Mouse (Mus musculus): ENCODE results near the gene Pla2g15. TPM values are rescaled to one million over a fixed set of nuclear protein-coding genes. Genes with fewer than 3 reads are reported as not detected.

The Pla2g15 gene
- total RNA-seq, 2 experiments from 2014 or later = 21.7 to 21.8 TPM

DNA sequence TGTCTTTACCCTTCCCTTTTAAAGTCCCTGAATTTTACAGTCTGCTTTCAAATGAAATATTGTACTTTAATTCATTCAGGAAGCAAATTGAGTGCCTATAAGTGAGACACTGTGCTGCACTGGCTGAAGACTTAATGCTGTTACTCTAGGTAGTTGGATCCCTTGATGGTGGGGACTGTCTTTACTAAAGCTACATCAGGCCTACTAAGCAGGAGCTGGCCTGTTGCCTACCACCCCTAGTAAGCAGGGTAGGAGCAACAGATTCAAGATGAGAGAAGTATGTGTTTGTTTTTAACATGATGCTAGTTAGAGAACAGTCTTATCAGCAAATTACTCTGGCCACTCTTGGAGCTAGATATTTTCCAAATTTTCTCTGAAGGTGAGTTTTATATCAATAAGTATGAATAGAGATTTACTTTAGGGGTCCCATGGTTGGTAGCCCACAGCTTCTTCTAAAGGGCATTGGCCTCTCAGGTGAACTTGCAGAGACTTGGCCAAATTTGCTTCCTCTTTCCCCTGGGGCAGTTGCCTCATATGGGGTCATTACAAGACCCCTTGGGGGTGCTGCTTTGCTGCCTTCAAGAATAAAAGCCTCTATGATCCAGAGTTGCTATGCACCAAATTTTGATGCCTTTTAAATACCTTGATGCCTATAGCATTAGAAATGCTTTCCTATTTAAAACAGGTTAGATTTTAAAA lies 20.8 kb upstream of the Pla2g15 start:
- Histone ChIP-seq H3K27ac (no peak overlapping the region), H3K4me3 (no peak overlapping the region)
- no peak for DNase-seq (ENCODE audit: low spot score in 2 of 2)
- no peak for TF ChIP-seq CTCF (conservative IDR thresholded peaks at IDR 0.05)

DNA sequence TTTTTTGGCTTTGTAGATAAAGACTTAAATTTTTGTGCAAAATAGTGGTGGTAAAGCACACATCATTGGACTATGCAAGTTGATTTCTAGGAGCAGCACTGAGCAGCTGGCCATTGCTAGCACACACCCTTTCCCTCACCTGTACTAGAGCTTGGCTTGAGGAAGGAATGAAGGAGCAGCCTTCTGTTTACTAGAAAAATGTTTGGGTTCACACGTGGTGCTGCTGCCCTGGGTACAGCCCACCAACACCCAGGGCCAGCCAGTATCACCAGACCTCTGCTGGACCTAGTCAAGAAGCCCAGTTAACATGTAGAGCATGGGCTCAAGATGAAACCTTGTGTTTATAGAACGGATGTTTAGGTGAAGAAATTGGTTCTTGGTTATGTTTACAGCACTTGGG lies 20.2 kb upstream of the Pla2g15 start:
- DNase-seq (ENCODE audit: low spot score in 2 of 2) = no peak
- H3K4me3 ChIP-seq = no peak overlapping the region
- TF ChIP-seq CTCF (conservative IDR thresholded peaks at IDR 0.05) = no peak
- H3K27ac ChIP-seq = no peak overlapping the region

DNA sequence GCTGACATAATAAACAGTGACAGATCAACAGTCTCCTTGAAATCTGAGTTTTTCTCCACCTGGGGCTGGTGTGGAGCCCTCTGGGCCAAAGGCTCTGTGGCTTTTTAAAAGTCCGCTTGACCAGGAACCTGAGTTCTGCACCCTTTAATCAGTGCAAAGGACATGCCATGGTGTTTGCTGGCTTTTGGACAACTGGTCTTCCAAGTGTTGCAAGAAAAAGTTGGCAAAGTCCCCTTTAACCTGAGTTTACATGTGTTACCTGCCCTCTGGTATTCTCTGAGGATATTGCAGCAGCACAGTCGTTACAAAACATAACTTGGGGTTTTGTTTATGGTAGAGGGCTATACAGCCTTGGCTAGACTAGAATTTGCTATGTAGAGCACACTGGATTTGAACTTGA lies 19.7 kb upstream of the Pla2g15 start:
- no peak for DNase-seq (ENCODE audit: low spot score in 2 of 2)
- TF ChIP-seq CTCF (conservative IDR thresholded peaks at IDR 0.05) = no peak
- Histone ChIP-seq H3K27ac (no peak overlapping the region), H3K4me3 (no peak overlapping the region)

DNA sequence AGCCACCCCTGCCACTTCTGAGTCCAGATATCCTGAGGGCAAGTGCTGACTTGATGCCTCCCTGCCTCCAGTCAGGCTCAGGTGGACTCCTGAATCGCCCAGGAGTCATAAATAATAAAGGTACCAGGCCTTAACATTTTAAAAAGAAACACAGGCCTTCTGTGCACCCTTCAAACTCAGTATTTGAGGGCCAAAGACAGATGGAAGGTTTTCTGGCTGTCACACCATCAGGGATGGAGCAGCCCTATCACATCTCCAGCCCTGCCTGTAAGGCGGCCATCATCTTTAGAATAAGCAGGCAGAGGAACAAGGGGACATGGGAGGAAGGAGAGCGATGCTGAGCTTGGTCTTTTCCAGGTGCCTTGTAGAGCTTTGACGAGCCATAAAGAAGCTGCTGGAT lies 19.2 kb upstream of the Pla2g15 start:
- DNase-seq (ENCODE audit: low spot score in 2 of 2) = no peak
- TF ChIP-seq CTCF (conservative IDR thresholded peaks at IDR 0.05) = no peak
- Histone ChIP-seq H3K27ac (no peak overlapping the region), H3K4me3 (no peak overlapping the region)

DNA sequence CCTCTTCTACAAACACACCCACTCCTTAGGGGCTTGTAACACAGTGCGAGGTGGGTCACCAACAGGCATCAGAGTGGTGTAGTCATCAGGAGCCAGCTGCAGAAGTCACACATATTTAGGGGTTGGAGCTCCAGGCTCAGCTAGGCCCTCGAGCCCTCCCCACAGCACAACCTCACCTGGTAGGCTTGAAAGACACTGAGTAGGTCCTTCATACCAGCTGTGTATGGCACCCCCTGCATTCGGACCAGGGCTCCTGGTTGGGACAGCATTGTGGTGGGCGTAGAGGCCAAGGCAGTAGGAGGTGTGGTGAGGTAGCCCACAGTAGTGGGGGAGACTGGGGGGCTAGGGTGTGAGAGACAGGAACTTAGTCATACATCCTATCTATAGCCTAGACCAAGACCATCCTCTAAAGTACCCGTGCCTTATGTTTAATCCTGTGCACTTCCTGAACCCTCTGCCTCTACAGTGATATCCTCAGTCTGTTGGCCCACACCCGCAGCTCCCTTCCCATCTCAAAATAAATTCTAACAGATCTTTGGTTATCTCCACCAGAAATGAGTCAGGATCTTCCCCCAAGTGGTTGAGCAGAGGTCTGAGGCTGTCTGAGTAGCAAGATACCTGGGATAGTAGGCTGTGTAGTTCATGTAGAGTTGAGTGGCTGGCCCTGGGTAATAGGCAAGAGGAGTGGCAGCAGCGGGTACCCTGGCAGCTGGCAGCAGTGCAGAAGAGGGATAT lies 18.5 kb upstream of the Pla2g15 start:
- Histone ChIP-seq H3K27ac (no peak overlapping the region), H3K4me3 (no peak overlapping the region)
- DNase-seq (ENCODE audit: low spot score in 2 of 2) = no peak
- TF ChIP-seq CTCF (conservative IDR thresholded peaks at IDR 0.05) = no peak

DNA sequence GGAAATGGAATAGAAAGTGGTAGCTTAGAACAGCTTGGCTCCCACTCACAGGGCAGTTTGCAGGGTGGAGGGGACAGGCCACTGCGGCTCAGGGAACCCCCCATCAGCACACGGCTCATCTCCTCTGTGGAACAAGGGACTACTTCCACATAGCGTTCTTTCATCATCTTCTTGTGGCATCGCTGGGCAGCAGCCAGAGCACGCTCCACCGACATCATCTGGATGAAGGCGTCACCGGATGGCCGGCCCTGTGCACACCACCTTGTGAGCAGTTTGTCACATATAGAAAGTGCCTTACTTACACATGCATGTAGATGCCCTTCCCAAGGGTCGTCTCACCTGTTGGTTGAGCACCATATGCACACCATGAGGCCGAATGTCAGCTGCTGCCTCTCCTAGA lies 17.8 kb upstream of the Pla2g15 start:
- H3K27ac ChIP-seq = no peak overlapping the region
- no peak for DNase-seq (ENCODE audit: low spot score in 2 of 2)
- H3K4me3 ChIP-seq = no peak overlapping the region
- no peak for TF ChIP-seq CTCF (conservative IDR thresholded peaks at IDR 0.05)

DNA sequence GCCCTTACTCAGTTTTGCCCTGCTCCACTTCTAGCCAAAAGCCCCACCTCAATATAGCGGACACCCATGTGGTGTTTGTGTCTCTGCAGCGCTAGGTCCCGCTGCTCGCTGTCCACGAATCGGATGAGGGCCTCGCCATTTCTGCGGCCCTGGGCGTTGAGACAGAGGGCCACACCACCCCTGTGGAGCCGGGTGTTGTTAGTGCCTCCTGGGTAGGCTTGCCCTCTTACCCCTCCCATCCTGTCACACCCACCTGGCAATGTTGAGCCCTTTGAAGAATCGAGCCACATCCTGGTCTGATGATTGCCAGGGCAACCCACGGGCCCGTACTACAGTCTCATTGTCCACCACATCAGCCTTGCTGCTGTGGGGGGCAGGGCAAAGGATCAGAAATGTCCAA lies 16.7 kb upstream of the Pla2g15 start:
- DNase-seq (ENCODE audit: low spot score in 2 of 2) = no peak
- Histone ChIP-seq H3K4me3 (no peak overlapping the region), H3K27ac (no peak overlapping the region)
- no peak for TF ChIP-seq CTCF (conservative IDR thresholded peaks at IDR 0.05)

DNA sequence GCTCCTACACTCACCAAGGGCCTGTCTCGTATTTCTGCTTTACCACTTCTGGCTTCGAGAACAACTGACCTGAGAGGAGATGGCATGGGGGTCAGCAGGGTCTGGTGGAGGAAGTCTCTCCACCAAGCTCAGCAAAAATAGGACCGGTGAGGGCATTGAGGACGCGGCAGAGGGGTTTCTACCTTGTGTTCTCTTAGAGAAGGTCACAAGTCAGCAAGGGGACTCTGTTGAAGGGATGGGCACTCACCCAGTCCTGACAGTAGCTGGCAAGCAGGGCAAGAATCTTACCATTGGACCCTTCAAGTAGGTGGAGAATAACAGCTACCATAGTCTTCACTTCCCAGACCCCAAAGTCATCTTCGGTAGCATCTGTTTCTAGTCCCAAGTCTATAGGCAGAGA lies 16.3 kb upstream of the Pla2g15 start:
- no peak overlapping the region for H3K4me3 ChIP-seq
- H3K27ac ChIP-seq = no peak overlapping the region
- no peak for DNase-seq (ENCODE audit: low spot score in 2 of 2)
- TF ChIP-seq CTCF (conservative IDR thresholded peaks at IDR 0.05) = no peak

DNA sequence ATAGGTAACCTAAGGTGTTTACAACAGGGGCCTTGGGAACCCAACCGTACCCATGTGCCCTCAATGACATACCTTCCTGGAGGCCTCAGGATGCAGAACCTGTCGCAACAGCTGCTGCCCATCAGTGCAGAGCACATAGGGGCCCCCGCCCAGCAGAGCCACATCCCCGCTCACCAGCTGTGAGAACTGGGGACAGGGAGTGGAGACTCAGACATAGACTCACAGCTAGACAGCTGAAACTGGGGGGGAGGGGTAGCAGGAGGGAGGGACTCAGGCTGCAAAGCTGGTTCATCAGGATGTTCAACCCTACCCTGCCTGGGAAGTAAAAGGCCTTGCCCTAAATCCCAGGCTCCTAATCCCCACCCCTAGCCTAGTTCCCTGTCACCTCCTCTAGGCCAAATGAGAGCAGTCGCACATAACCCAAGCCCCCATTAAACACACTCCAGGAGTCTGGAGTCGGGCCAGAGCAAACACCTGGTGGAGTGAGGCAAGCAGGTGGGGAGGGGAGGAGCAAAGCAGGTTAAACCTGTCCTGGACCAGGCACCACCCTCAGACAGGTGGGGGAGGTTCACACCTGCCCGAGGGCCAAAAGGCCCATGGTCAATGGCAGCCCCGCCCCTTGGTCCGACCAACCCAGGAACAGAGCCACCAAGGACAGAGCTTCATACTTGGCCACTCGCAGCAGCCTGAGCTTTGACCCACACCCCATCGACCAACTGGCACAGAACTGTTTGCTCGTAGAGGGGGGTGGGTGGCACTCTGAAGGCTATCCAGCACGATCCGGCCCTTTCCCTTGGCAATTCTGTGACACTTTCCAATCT lies 15.2 kb upstream of the Pla2g15 start:
- H3K4me3 ChIP-seq = no peak overlapping the region
- no peak for DNase-seq (ENCODE audit: low spot score in 2 of 2)
- TF ChIP-seq CTCF (conservative IDR thresholded peaks at IDR 0.05) = no peak
- H3K27ac ChIP-seq = no peak overlapping the region

DNA sequence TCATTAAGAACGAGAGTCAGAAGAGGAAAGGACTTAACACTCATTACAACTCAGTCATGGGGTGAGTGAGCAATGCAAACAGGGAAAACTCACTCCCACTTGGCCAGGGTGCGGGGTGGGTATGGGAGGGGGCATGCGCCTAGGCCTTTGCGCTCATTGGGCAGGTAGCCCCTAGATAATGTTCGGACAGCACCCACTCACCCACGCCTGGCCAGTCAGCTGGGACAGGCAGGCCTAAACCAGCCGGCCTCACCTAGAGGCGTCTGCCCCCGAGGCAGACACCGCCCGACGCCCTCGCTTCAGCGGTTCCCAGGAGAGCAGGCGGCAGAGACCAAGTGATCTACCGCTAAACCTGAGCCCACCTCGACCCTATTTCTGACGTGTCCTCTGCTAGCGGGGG lies 14.5 kb upstream of the Pla2g15 start:
- no peak for DNase-seq (ENCODE audit: low spot score in 2 of 2)
- no peak overlapping the region for H3K4me3 ChIP-seq
- no peak overlapping the region for H3K27ac ChIP-seq
- TF ChIP-seq CTCF (conservative IDR thresholded peaks at IDR 0.05) = no peak

DNA sequence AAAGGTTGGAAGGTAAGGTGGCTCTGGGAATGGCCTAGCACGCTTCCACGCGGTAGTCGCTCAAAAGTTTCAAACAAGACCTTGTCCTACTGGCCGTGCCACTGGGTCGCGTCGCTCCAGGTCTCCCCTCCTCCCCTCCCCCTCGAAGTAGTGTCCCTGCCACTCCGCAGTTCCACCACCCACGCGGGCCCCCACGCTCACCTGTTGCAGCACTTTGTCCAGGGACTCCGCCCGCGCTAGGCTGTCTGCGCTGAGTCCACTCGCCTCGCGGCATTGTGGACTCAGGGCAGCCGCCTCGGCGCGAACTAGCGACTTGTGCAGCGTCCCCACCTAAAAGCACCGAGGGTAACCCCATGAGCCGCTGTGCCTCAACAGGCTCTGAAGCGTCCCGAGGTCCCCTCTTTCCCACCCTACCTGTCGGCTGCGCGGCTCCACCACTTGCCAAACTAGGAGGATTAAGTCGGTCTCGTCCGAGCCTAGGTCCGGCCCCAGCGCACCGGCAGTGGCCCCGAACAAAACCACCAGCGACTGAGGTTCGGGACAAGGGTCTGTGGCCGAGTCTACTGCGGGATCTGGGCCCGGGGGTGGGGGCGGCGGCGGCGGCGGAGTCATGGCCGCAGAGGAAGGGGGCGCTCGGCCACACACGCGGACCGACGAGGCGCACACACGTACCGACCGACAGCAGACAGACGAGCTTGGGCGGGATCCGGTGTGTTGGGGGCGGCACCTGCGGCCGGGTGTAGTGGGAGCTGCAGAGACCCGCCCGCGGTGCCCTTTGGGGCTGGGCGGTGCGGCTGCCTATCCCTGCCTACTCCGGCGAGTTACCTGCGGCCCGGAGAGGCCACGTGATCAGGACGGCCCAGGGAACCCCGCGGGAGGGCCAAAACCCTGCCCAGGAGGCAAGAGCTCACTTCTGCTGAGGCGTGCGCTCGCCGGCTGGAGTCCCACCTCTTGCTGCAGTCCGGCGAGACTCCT lies 13.8 kb upstream of the Pla2g15 start, which contains the start of gene Esrp2:
Esrp2 (minus strand) TSS at position 819 of the 975 bp plus-strand sequence.
- no peak for TF ChIP-seq CTCF (conservative IDR thresholded peaks at IDR 0.05)
- DNase-seq (ENCODE audit: low spot score in 2 of 2) = no peak
- Histone ChIP-seq H3K27ac (peak within 1 kb of the TSS; percentile 52; the same call in 1 of the 2 replicates), H3K4me3 (peak within 1 kb of the TSS; percentile 63)
